Mouse (Mus musculus) B cell, adult 2 months (primary cell): ENCODE measurements at regions not wholly inside any gene's neighbourhood (a gene's known extent, or its start where the extent isn't known, plus 50 kb on each side); places are given as distances from the start of the nearest gene placed in this dataset.
A peak's percentile ranks its signal among the peaks of the same experiment; 100 is the strongest.
"Not testable (repeated sequence)": the region's sequence is repeated elsewhere in the genome, so short reads cannot be mapped to it uniquely, and the experiment has no call there.

Experiments used
- DNase-seq, 2 experiments: peaks; one replicate each; pipeline ENCODE4 v3.0.0; 2022

DNA sequence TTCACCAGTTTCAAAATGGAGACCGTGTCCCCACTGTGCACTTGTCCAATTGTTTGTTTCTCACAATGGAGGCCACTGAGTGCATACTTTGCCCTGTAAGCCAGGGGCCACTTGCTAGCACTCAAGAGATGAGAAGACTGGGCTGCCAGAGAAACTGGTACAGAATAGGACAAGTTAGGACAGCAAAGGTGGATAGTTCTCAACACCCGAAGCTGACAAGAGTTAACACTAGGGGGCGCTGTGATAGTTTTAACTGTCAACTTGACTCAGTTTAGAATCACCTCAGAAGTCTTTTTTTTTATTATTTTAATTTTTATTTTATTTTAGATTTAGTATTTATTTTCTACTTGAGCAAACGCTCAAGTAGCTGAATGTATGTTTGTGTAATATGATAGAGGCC, 188.2 kb upstream of the Asap2 start:
- DNase-seq: not testable (repeated sequence)

- not testable (repeated sequence) for DNase-seq
Observed at GRCm38 (mm10) chr12:20805466-20805865, 184.8 kb upstream of the Asap2 start.

- DNase-seq: no peak
Observed at GRCm38 (mm10) chr12:20806681-20807080, 183.6 kb upstream of the Asap2 start.

- not testable (repeated sequence) for DNase-seq
Observed at GRCm38 (mm10) chr12:20813836-20814235, 176.4 kb upstream of the Asap2 start.

DNA sequence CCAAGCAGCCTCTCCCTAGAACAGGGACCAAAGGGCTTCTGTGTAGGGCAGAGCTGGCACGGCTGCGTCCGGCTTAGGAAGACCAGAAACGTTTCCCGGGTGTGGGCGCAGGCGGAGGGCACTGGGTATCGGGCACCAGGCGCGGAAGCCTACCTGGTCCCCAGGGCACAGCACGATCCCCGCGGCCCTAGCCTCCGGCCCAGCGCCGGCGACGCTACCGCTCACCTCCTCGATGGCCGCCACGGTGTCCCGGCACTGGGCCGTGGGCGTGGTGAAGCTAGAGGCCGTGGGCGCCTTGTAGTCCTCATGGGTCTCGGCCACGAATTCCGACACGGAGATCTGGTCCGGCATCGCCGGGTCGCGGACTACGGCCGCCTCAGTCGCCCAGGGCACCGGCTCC, 175.1 kb upstream of the Asap2 start:
- not testable (repeated sequence) for DNase-seq

GRCm38 (mm10) chr12:20815599-20815998, 174.7 kb upstream of the Asap2 start:
- DNase-seq: peak in 1 of 2 experiments; percentile 9

DNA sequence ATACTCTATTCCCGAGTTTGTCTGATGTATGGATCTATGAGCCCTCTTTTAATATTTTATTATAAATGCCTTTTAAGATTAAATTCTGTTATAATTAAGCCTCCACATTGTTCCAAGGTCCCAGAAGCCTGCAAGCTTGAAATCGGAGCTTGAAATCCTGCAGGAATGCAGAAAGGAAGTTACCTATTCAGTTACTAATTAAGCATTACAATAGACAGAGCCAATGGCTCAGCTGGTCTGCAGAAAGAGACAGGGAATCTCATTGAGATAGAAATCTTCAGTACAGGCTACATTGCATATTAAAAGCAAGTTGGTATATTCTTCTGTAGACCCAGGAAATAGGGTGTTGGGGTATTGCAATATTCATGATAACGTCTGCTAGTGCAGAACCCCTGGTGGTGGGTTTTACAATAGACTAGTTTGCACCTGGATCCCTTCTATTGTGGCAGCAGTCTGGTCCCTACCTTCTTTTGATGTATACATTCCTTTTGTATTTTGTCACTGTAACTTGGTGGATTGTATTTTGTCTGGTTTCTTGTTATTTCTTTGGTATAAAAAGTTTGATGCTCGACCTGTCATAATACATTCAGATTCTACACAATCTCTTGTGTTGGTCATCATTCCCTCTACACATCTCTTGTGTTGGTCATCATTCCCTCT, 146.5 kb upstream of the Asap2 start:
- DNase-seq: not testable (repeated sequence)

DNA sequence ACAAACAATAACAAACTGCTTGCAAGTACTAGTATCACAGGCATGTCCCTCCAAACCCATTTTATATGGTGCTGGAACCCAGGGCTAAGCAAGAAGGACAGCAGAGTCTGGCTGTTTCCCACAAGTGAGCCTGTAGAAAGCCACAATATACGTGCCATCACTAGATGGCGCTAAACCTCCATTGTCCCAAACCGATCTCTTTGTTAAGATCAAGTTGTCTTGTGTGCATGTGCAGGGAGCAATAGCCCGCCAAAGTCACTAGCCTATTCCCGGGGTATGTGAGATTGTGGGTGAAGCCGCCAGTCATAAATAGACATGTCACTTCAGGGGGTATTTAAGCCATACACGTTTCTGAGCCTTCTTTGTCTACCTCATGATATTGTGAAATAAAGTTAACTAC, 145.4 kb upstream of the Asap2 start:
- DNase-seq: peak; percentile 8 to 11

DNA sequence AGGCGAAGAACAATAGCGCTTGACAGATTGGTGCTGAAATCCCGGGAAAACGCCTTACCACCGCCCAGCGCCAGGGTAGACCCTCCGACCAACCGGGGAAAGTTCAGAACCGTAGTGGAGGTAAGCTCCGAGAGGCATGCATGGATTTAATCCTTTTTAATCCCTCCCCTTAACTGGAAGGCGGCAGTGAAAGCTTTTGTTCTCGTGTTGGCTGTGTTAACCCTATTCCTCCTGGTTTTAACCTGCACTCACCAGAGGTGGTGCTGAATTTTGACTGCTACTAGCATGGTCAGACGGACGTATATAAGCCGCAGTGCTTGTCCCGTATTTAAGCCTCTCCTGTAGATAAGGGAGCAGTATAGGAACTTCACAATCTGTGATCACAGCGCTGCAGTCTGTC, 145.0 kb upstream of the Asap2 start:
- DNase-seq: no peak

- DNase-seq: not testable (repeated sequence)
Observed at GRCm38 (mm10) chr12:20884104-20884503, 106.2 kb upstream of the Asap2 start.

DNA sequence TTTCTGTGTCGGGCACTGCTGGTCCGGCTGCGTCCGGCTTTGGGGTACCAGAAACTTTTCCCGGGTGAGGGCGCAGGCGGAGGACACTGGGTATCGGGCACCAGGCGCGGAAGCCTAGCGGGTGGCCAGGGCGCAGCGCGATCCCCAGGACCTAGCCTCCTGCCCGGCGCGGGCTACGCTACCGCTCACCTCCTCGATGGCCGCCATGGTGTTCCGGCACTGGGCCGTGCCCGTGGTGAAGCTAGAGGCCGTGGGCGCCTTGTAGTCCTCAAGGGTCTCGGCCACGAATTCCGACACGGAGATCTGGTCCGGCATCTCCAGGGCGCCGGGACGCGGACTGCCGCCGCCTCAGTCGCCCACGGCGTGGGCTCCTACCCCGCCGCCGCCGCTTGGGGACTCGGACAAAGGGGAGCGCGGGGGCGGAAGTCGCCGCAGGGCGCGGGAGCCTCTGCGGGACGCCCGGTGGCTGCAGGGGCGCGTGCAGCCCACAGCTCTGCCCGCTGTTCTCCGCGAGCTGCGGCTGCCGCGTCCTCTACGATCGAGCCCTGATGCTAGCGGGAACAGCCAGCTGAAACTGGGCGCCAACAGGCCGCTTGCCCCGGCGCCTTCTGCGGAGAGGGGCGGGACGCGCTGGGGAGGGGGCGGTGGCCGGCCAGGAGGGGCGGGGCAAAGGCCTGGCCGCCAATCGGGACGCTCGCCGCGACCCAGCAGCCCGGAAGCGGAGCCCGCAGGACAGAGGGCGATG, 69.4 kb upstream of the Asap2 start:
- DNase-seq: peak; percentile 58 to 64

GRCm38 (mm10) chr12:20921398-20922023, 68.7 kb upstream of the Asap2 start:
- not testable (repeated sequence) for DNase-seq

GRCm38 (mm10) chr12:20928966-20929365, 61.3 kb upstream of the Asap2 start:
- peak; percentile 72 for DNase-seq
